Mouse (Mus musculus) kidney, adult 10 weeks (tissue): ENCODE data around the gene Tmem254c. TPM values are rescaled to one million over a fixed set of nuclear protein-coding genes. Genes with fewer than 3 reads are reported as not detected.

ENCODE experiments used
- polyA plus RNA-seq: library from polyadenylated mRNA; stranded (reverse); fragments of 350-450 nt; fragmentation: Illumina TruSeq; extraction: RNeasy Lipid Tissue Mini Kit (QIAGEN cat#74804); gene quantifications from one replicate; pipeline ENCODE4 v1.2.3, GENCODE M21; 2014; ENCODE audit warnings: low read depth, low replicate concordance

The Tmem254c gene
- polyA plus RNA-seq = not detected

GRCm38 (mm10) chr14:26067325-26067633 lies at the start of gene Tmem254c:
Gene Tmem254c, minus strand, starts transcription at chr14:26067355.

GRCm38 (mm10) chr14:26081997-26082396 lies 14.8 kb upstream of the Tmem254c start, which contains the start of gene Cphx3:
Gene Cphx3, plus strand, starts transcription at chr14:26082297.

DNA sequence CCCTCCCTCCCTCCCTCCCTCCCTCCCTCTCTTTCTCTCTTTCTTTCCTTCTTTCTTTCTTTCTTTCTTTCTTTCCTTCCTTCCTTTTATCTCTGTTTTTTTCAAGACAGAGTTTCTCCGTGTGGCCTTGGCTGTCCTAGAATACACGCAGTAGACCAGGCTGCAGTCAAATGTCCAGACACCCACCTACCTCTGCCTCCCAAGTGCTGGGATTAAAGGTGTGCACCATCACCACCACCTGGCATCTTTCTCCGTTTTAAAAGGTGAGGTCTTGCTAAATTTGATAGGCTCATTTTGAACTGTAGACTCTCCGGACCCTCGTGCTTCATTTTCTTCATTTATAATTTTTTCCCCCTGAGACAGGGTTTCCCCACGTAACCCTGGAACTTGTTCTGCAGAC lies 14.1 kb upstream of the Tmem254c start, which contains the start of gene Cphx2:
Cphx2 (plus strand) TSS at position 301 of the 400 bp plus-strand sequence.

DNA sequence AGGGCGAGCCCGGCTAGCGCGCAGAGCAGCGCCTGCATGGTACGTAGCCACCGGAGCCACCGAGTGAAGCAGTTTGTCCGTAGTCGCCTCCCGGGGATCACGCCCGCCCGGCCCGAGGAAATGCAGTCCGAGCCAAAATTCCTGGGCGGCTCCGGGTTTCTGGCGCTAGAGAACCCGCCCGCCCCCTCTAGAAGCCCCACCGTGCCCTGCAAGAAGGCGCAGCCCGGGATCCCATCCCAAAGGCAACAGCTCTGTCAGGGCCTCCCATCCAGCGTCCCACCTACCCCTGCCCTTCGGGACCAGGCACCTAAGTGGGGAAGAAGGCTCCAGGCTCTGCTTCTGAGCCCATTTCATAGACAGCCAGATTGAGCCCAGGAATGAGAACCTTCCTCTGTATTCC lies 24.5 kb downstream of the Tmem254c start, which contains the start of gene Gm9780:
Gm9780 (minus strand) TSS at position 101 of the 400 bp plus-strand sequence.

Other genes with a start within 250 kb of the Tmem254c start
- gene Anxa11, start 225.2 kb downstream of the Tmem254c start, polyA plus RNA-seq = 34.0 TPM
- gene Plac9a, start 164.3 kb downstream of the Tmem254c start, polyA plus RNA-seq = not detected
- 54.1 TPM for gene Tmem254a, start 139.7 kb downstream of the Tmem254c start, polyA plus RNA-seq
- gene Cphx1, start 129.1 kb downstream of the Tmem254c start, polyA plus RNA-seq = 0.81 TPM
- not detected for gene Duxbl1, start 88.8 kb downstream of the Tmem254c start, polyA plus RNA-seq
- 3.8 TPM for gene Gm9780, start 24.6 kb downstream of the Tmem254c start, polyA plus RNA-seq
- gene Cphx2, start 14.2 kb upstream of the Tmem254c start, polyA plus RNA-seq = not detected
- not detected for gene Cphx3, start 14.9 kb upstream of the Tmem254c start, polyA plus RNA-seq
- gene Duxbl2, start 51.0 kb upstream of the Tmem254c start, polyA plus RNA-seq = not detected
- gene Plac9b, start 115.1 kb upstream of the Tmem254c start, polyA plus RNA-seq = not detected
- 200 TPM for gene Tmem254b, start 139.7 kb upstream of the Tmem254c start, polyA plus RNA-seq
- gene Duxbl3, start 190.6 kb upstream of the Tmem254c start, polyA plus RNA-seq = not detected